Mouse (Mus musculus): ENCODE measurements around the gene Tctn1. TPM values are rescaled to one million over a fixed set of nuclear protein-coding genes. Genes with fewer than 3 reads are reported as not detected.

Gene Tctn1
- polyA plus RNA-seq, 1 experiment from 2014 or later: 4.8 TPM

DNA sequence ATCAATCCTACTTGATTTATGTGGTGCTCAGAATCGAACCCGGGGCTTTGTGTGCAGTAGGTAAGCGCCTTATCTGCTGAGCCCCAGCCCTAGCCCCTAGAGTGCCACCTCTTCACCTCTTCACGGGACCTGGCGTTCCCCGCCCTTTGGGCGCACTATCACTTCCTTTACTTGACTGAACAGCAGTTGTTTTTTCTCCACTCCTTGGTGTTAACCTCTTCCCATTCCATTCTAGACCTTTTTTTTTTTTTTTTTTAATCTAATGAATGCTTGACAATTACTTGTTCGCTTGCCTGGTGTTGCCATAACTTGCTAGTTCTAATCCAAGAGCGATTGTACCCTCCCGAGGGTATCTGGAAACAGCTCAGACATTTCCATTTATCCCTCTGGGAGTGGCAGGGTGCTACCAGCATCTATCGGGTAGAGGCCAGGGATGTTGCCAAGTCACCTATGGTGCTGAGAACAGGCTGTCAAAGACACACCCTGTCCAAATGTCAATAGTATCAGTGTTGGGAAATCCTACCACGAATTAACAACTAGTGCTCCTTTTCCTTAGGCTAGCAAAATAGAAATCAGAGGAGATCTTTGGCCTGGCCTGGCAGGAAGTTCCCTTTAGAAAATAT, 15.7 kb upstream of the Tctn1 start:
- no peaks in the 10 kb centered on the region for H3K27me3 ChIP-seq (ENCODE audit: control insufficient read depth, insufficient read depth, low read length)
- 82% methylated on average over 12 of the region's 12 CpGs for WGBS
- ATAC-seq (ENCODE audit: low FRiP score): no peak
- no peak overlapping the region for H3K4me3 ChIP-seq (ENCODE audit: low read depth, low read length)
- H3K9me3 ChIP-seq (ENCODE audit: control insufficient read depth, low read length): no peaks in the 10 kb centered on the region
- H3K27ac ChIP-seq (ENCODE audit: low read depth, low read length): no peak overlapping the region
- H3K9ac ChIP-seq (ENCODE audit: low read length): no peak overlapping the region
- peaks cover 2% of the 10 kb centered on the region; the same call in 1 of the 2 replicates for H3K4me1 ChIP-seq (ENCODE audit: control insufficient read depth, insufficient read depth, low read length)
- H3K36me3 ChIP-seq (ENCODE audit: control insufficient read depth, insufficient read depth, low read length): no peaks in the 10 kb centered on the region
- no peak overlapping the region for H3K4me2 ChIP-seq
- no peak for DNase-seq (ENCODE audit: low spot score, missing footprints)

DNA sequence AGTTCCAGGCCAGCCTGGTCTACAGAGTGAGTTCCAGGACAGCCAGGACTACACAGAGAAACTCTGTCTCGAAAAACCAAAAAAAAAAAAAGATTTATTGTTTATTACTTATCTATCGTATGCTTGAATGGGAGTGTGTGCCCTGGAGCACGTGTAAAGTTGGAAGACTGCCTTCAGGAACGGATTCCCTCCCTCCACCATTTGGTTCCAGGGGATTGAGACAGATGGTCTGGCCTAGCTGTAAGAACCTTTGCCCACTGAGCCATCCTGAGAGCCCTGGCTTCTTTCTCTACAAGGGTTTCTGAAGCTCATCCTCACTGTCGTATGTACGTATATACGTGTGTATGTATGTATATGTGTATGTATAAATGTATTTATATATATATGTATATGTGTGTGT, 14.7 kb upstream of the Tctn1 start:
- no peaks in the 10 kb centered on the region for H3K36me3 ChIP-seq (ENCODE audit: control insufficient read depth, insufficient read depth, low read length)
- WGBS: 89% methylated on average over 7 of the region's 7 CpGs
- no peak overlapping the region for H3K9ac ChIP-seq (ENCODE audit: low read length)
- ATAC-seq (ENCODE audit: low FRiP score) (no peak), DNase-seq (ENCODE audit: low spot score, missing footprints) (no peak)
- H3K27ac ChIP-seq (ENCODE audit: low read depth, low read length): no peak overlapping the region
- H3K27me3 ChIP-seq (ENCODE audit: control insufficient read depth, insufficient read depth, low read length): no peaks in the 10 kb centered on the region
- peaks cover 6% of the 10 kb centered on the region; the same call in 1 of the 2 replicates for H3K4me1 ChIP-seq (ENCODE audit: control insufficient read depth, insufficient read depth, low read length)
- H3K9me3 ChIP-seq (ENCODE audit: control insufficient read depth, low read length): no peaks in the 10 kb centered on the region
- no peak overlapping the region for H3K4me3 ChIP-seq (ENCODE audit: low read depth, low read length)
- H3K4me2 ChIP-seq: no peak overlapping the region

DNA sequence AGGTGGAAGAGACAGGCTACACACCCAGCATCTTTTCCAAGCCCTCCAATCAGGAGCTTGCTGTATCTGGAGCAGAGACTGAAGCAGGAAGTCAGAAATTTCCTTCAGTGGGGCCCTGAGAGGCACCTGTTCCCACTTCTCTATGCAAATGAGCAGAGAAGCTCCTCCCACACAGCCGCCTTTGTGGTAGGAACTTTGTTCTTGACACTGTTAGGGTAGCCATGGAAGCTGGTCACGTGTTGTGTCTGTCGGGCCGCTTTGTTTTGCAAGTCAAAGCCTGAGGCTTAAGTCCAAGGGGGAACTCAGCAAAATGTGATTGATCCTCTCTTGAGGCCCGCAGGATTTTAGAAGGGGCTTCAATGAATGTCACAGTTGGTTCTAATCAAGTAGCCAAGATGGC, 10.5 kb upstream of the Tctn1 start:
- no peak overlapping the region for H3K4me2 ChIP-seq
- no peak overlapping the region; the same call in 1 of the 2 replicates for H3K27ac ChIP-seq (ENCODE audit: low read depth, low read length)
- H3K4me3 ChIP-seq (ENCODE audit: low read depth, low read length): no peak overlapping the region
- H3K9me3 ChIP-seq (ENCODE audit: control insufficient read depth, low read length): no peaks in the 10 kb centered on the region
- 8% methylated on average over 5 of the region's 5 CpGs for WGBS
- no peak for ATAC-seq (ENCODE audit: low FRiP score)
- no peaks in the 10 kb centered on the region for H3K36me3 ChIP-seq (ENCODE audit: control insufficient read depth, insufficient read depth, low read length)
- H3K27me3 ChIP-seq (ENCODE audit: control insufficient read depth, insufficient read depth, low read length): no peaks in the 10 kb centered on the region
- no peak overlapping the region for H3K9ac ChIP-seq (ENCODE audit: low read length)
- H3K4me1 ChIP-seq (ENCODE audit: control insufficient read depth, insufficient read depth, low read length): 0 out of 2 replicates have a peak, but pooled peaks cover 5% of the 10 kb centered on the region
- peak; percentile 87 for DNase-seq (ENCODE audit: low spot score, missing footprints)

DNA sequence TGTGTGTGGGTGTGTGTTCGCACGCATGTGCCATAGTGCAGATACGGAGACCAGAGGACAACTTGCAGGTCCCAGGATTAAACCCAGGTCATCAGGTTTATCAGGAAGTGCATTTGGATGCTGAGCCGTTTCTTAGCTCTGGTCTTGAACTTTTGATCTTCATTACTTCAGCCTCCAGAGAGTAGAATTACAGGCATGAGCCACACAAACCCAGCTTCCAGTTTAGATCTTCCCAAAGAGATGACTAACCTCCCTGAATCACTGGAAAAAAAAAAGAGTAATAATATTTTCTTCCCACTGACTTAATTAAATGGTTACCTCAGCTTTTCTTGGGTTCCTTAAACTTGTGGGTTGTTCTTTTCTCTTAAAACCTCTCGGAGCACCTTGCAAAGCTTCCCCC, 8.6 kb upstream of the Tctn1 start:
- Histone ChIP-seq H3K36me3 (ENCODE audit: control insufficient read depth, insufficient read depth, low read length) (no peaks in the 10 kb centered on the region), H3K9me3 (ENCODE audit: control insufficient read depth, low read length) (no peaks in the 10 kb centered on the region), H3K27me3 (ENCODE audit: control insufficient read depth, insufficient read depth, low read length) (no peaks in the 10 kb centered on the region), H3K4me3 (ENCODE audit: low read depth, low read length) (no peak overlapping the region), H3K4me1 (ENCODE audit: control insufficient read depth, insufficient read depth, low read length) (0 out of 2 replicates have a peak, but pooled peaks cover 5% of the 10 kb centered on the region), H3K27ac (ENCODE audit: low read depth, low read length) (no peak overlapping the region), H3K9ac (ENCODE audit: low read length) (no peak overlapping the region), H3K4me2 (no peak overlapping the region)
- WGBS: 83% methylated on average over 5 of the region's 5 CpGs
- no peak for ATAC-seq (ENCODE audit: low FRiP score)
- no peak for DNase-seq (ENCODE audit: low spot score, missing footprints)

DNA sequence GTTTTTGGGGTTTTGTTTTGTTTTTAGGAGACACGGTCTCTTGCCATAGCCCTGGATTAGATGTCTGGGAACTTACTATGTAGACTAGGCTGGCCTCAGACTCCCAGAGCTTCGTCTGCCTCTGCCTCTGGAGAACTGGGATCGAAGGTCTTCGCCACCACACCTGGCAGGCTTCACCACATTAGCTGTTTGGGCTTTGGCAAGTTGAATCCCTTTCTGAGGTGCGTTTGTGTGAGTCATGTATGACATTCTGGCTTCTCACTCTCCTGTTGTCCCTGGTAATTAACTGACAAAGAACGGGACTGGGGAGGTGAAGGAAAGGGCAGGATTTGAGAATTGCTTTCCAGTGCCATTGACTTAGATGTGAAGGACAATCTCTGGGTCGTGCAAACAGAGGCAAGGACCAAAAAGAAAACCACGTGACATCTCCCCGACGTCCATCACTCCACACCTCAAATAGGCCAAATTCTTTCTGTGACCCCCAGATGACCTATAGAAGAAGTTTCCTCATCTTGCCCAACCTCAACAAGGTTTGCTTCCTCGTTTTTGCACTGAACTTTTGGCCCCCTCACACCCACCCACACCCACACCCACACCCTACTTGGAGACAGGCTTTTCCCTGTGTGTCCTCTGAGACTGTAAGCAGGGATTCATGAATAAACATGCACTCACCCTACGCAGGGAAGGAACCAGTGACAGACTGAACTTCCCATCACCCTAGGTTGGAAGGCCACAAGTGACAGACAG, 4.8 kb upstream of the Tctn1 start:
- ATAC-seq (ENCODE audit: low FRiP score) (no peak), DNase-seq (ENCODE audit: low spot score, missing footprints) (no peak)
- Histone ChIP-seq H3K4me1 (ENCODE audit: control insufficient read depth, insufficient read depth, low read length) (no peaks in the 10 kb centered on the region), H3K9ac (ENCODE audit: low read length) (no peak overlapping the region), H3K4me3 (ENCODE audit: low read depth, low read length) (no peak overlapping the region), H3K4me2 (no peak overlapping the region), H3K36me3 (ENCODE audit: control insufficient read depth, insufficient read depth, low read length) (no peaks in the 10 kb centered on the region), H3K27me3 (ENCODE audit: control insufficient read depth, insufficient read depth, low read length) (no peaks in the 10 kb centered on the region), H3K27ac (ENCODE audit: low read depth, low read length) (no peak overlapping the region), H3K9me3 (ENCODE audit: control insufficient read depth, low read length) (no peaks in the 10 kb centered on the region)
- 84% methylated on average over 12 of the region's 12 CpGs for WGBS

DNA sequence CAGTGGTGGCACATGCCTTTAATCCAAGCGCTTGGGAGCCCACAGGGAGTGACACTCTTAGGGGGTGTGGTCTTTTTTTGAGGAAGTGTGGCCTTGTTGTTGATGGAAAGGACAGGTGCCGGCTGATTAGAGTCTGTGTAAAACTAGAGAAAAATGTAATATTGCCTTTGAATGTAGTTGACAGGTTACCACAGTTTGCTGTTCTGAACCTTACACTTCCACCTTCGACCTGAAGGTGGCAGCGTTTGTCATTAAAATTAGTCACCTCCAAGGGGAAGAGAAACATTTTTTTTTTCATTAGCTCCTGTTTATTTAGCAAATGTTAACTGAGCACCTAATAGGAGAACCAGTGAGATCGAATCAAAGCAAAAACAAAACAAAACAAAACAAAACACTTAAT, 3.6 kb upstream of the Tctn1 start:
- 28% methylated on average over 5 of the region's 5 CpGs for WGBS
- H3K4me1 ChIP-seq (ENCODE audit: control insufficient read depth, insufficient read depth, low read length): peaks cover 7% of the 10 kb centered on the region
- no peak overlapping the region for H3K9ac ChIP-seq (ENCODE audit: low read length)
- no peaks in the 10 kb centered on the region for H3K27me3 ChIP-seq (ENCODE audit: control insufficient read depth, insufficient read depth, low read length)
- no peak overlapping the region for H3K27ac ChIP-seq (ENCODE audit: low read depth, low read length)
- H3K4me3 ChIP-seq (ENCODE audit: low read depth, low read length): no peak overlapping the region
- no peak for ATAC-seq (ENCODE audit: low FRiP score)
- no peaks in the 10 kb centered on the region for H3K9me3 ChIP-seq (ENCODE audit: control insufficient read depth, low read length)
- no peaks in the 10 kb centered on the region for H3K36me3 ChIP-seq (ENCODE audit: control insufficient read depth, insufficient read depth, low read length)
- DNase-seq (ENCODE audit: low spot score, missing footprints): peak; percentile 96
- H3K4me2 ChIP-seq: no peak overlapping the region

DNA sequence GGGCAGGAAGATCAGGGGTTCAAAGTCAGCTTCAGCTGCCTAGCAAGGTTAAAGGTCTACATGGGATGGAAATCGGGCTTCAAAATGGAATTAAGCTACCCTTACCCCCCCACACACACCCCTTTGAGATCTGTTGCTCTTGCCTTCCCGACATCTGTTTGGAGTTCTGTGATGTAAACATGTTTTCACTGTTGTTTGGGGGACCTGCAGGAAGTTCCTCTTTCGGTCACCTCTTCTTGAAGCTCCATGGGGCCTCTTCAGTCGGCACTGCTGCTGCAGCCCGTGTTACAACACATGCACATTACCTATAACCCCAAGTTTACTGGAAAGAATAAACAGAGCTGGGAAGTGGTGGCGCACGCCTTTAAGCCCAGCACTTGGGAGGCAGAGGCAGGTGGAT, 2.9 kb upstream of the Tctn1 start:
- Histone ChIP-seq H3K4me3 (ENCODE audit: low read depth, low read length) (no peak overlapping the region), H3K27ac (ENCODE audit: low read depth, low read length) (no peak overlapping the region), H3K9me3 (ENCODE audit: control insufficient read depth, low read length) (no peaks in the 10 kb centered on the region), H3K4me1 (ENCODE audit: control insufficient read depth, insufficient read depth, low read length) (peaks cover 7% of the 10 kb centered on the region), H3K4me2 (no peak overlapping the region), H3K36me3 (ENCODE audit: control insufficient read depth, insufficient read depth, low read length) (no peaks in the 10 kb centered on the region), H3K9ac (ENCODE audit: low read length) (no peak overlapping the region), H3K27me3 (ENCODE audit: control insufficient read depth, insufficient read depth, low read length) (no peaks in the 10 kb centered on the region)
- no peak for ATAC-seq (ENCODE audit: low FRiP score)
- 70% methylated on average over 7 of the region's 7 CpGs for WGBS
- DNase-seq (ENCODE audit: low spot score, missing footprints): no peak

DNA sequence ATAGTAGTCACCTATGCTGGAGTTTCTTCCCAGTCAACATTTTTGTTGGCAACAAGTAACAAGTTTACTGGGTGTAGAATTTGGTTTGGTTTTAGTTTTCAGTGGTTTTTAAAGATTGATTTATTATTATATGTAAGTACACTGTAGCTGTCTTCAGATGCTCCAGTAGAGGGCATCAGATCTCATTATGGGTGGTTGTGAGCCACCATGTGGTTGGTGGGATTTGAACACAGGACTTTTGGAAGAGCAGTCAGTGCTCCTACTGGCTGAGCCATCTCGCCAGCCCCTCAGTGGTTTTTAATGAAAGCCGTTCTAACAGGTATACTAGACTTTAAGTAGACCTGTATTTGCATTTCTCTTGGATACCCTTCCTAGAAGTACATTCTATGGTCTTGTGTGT, 1.7 kb upstream of the Tctn1 start:
- Histone ChIP-seq H3K9ac (ENCODE audit: low read length) (no peak overlapping the region), H3K9me3 (ENCODE audit: control insufficient read depth, low read length) (no peaks in the 10 kb centered on the region), H3K4me3 (ENCODE audit: low read depth, low read length) (no peak overlapping the region), H3K27me3 (ENCODE audit: control insufficient read depth, insufficient read depth, low read length) (no peaks in the 10 kb centered on the region), H3K36me3 (ENCODE audit: control insufficient read depth, insufficient read depth, low read length) (no peaks in the 10 kb centered on the region), H3K4me1 (ENCODE audit: control insufficient read depth, insufficient read depth, low read length) (peaks cover 7% of the 10 kb centered on the region), H3K4me2 (no peak overlapping the region), H3K27ac (ENCODE audit: low read depth, low read length) (no peak overlapping the region)
- ATAC-seq (ENCODE audit: low FRiP score) (no peak), DNase-seq (ENCODE audit: low spot score, missing footprints) (no peak)
- 87% methylated on average over 2 of the region's 2 CpGs for WGBS

DNA sequence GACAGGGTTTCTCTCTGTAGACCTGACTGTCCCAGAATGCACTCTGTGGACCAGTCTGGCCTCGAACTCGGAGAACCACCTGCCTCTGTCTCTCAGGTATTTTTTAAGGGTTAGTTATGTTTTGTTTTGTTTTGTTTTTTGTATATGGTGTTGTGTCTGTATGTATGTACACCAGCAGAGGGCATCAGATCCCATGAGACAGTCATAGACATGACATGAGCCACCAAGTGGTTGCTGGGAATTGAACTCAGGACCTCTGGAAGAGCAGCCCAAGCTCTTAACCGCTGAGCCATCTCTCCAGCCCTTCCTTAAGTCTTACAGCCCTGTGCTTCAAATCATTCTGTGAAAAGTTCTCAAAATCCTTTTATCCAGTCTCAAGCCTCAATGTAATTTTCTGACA, 927 bp upstream of the Tctn1 start:
- Histone ChIP-seq H3K27me3 (ENCODE audit: control insufficient read depth, insufficient read depth, low read length) (no peaks in the 10 kb centered on the region), H3K36me3 (ENCODE audit: control insufficient read depth, insufficient read depth, low read length) (no peaks in the 10 kb centered on the region), H3K9ac (ENCODE audit: low read length) (no peak overlapping the region), H3K27ac (ENCODE audit: low read depth, low read length) (no peak overlapping the region), H3K4me3 (ENCODE audit: low read depth, low read length) (no peak overlapping the region), H3K9me3 (ENCODE audit: control insufficient read depth, low read length) (no peaks in the 10 kb centered on the region), H3K4me1 (ENCODE audit: control insufficient read depth, insufficient read depth, low read length) (peaks cover 7% of the 10 kb centered on the region), H3K4me2 (no peak overlapping the region)
- ATAC-seq (ENCODE audit: low FRiP score) (no peak), DNase-seq (ENCODE audit: low spot score, missing footprints) (no peak)
- WGBS: 72% methylated on average over 3 of the region's 3 CpGs
